Mouse (Mus musculus): ENCODE data around the gene Acadl. TPM values are rescaled to one million over a fixed set of nuclear protein-coding genes. Genes with fewer than 3 reads are reported as not detected.

Acadl gene
- 10 to 100 TPM; 54.6 to 80.7 TPM for polyA plus RNA-seq (2017; shearing (Covaris generic))

DNA sequence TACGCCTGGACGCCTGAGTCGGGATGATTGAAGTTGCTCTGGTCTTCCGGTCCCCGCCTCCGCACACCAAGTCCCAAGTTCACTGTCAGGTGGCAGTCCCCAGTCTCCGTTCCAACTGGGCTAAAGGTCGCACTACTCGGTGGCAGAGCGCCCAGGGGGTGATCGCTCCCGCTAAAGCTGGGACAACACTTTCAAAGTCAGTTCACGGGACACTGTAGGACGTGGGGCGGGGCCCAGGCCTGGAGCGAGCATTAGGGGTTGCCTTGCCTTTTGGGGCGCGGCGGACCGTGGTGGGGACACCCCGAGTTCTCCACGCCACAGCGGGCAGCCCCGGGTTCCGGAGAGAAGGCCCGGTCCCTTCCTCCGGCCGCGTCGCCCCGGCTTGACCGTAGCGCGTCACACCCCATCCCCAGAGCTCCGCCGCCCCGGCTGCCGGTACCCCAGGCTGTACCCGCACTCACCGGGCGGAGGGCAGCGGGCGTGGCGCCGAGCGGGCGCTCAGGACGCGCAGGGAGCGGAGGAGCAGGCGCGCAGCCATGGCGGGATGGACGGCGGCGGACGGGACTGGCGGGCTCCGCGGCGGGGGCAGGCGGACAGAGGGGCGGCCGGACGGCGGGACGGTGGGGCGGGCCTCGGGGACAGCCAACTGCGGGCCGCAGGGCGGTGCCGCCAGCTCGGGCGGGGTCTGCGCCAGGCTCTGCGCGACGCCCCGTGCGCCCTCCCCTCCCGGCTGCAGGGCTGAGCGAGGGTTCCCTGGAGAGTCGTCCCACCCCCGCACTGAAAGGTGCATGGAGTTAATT, at the start of gene Acadl:
Gene Acadl (minus strand): TSS at position 566 of the 800 bp plus-strand sequence.

GRCm38 (mm10) chr1:66817453-66817839, 45.6 kb downstream of the Acadl start, which contains the start of gene Kansl1l:
Gene Kansl1l (minus strand): TSS chr1:66817562.

Other genes with a start within 250 kb of the Acadl start
- 10 to 100 TPM; 50.4 to 57.4 TPM for gene Rpe, start 162.4 kb downstream of the Acadl start, polyA plus RNA-seq (2017; shearing (Covaris generic))
- 10 to 100 TPM; 19.1 to 19.9 TPM for gene Kansl1l, start 45.7 kb downstream of the Acadl start, polyA plus RNA-seq (2017; shearing (Covaris generic))
- not detected for gene Myl1, start 82.1 kb upstream of the Acadl start, polyA plus RNA-seq (2017; shearing (Covaris generic))
- gene Lancl1, start 175.6 kb upstream of the Acadl start, polyA plus RNA-seq (2017; shearing (Covaris generic)): 10 to 100 TPM; 47.6 to 63.5 TPM